ENCODE assay signal across 10 mouse cellular contexts in the genomic region with DNA sequence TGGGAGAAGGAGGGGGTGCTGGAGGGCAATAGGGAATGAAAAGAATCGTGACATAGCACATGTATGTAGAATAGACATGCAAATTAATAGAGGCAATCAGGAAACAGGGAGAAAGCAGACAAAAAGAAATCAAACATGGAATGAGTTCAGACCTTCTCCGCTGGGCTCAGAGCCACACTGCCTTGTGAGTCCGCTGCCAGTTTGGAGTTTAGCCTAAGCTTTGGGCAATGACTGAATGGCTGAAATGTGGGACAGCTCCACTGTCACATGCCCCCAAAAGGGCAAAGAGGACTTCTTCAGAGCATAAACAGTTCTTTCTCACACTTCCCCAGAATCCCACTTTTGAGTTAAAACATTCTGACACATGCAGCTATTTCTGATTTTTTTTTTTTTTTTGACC.
DNase-seq lines count a peak whose midpoint lies in the region; TF ChIP-seq lines count a peak whose summit lies in the region.
"Had no signal": no experiment of that assay in that cellular context is flagged by ENCODE, and none has a peak within 500 bp of the region (broad histone marks: within the 10 kb centered on the region; RNA-seq: fewer than 3 reads in every experiment).

No protein-coding gene starts in this region.

- H3K27me3 ChIP-seq in heart, embryonic 10.5 days (ENCODE audit: insufficient read depth, poor library complexity, severe bottlenecking): no peaks in the 10 kb centered on the region
- H3K27me3 ChIP-seq: CH12.LX; liver, embryonic 15.5 days had no signal

- intact Hi-C loops in gastrocnemius, postnatal 14 days (cut with DNase I; ENCODE audit: low total_unique reads): no loop called here
- intact Hi-C loops in left cerebral cortex, postnatal 25 days (cut with DNase I): no loop called here

- H3K36me3 ChIP-seq in heart, embryonic 10.5 days: no peaks in the 10 kb centered on the region
- H3K36me3 ChIP-seq: liver, embryonic 15.5 days had no signal

- DNase-seq in heart, adult 18-20 months: peak; percentile 54 to 60
- DNase-seq in heart, embryonic 10.5 days (ENCODE audit: low spot score): no peak
- DNase-seq in brain, embryonic 14.5 days (ENCODE audit: low read depth): peak; percentile 93
- DNase-seq in gastrocnemius, postnatal 14 days: peak; percentile 42
- peak; percentile 12 to 47 for DNase-seq in left cerebral cortex, postnatal 25 days (ENCODE audit: low spot score in 2 of 2)
- peak; percentile 9 for DNase-seq in right cerebral cortex, postnatal 14 days
- DNase-seq in testis, postnatal 10 days (ENCODE audit: low spot score): no peak
- DNase-seq in yolk sac, embryonic 10.5 days (ENCODE audit: low spot score): no peak

- peaks cover 15% of the 10 kb centered on the region; the same call in 1 of the 2 replicates for H3K4me1 ChIP-seq in heart, embryonic 10.5 days
- H3K4me1 ChIP-seq: liver, embryonic 15.5 days had no signal

- no peak overlapping the region for H3K27ac ChIP-seq in heart, embryonic 10.5 days
- H3K27ac ChIP-seq: liver, embryonic 15.5 days had no signal

- no peak for TF ChIP-seq CTCF in brain, embryonic 14.5 days (IDR thresholded peaks at IDR 0.05; ENCODE audit: borderline replicate concordance, extremely low read depth, insufficient read depth, insufficient read length)

- H3K9me3 ChIP-seq in heart, embryonic 10.5 days: no peaks in the 10 kb centered on the region
- H3K9me3 ChIP-seq: liver, embryonic 15.5 days had no signal

- TF ChIP-seq POLR2A in brain, embryonic 14.5 days (IDR thresholded peaks at IDR 0.05; ENCODE audit: borderline replicate concordance, extremely low read depth, insufficient read depth, insufficient read length, poor library complexity, severe bottlenecking): no peak

- no peak overlapping the region for H3K4me3 ChIP-seq in heart, embryonic 10.5 days
- H3K4me3 ChIP-seq: liver, embryonic 15.5 days had no signal

- 93% methylated on average over 3 of the region's 3 CpGs for WGBS in heart, embryonic 10.5 days

Comparison
In these comparisons a context has a peak if more than half of its experiments do, and no peak if none do; other contexts are left out.
1. DNase-seq: peak in heart, adult 18-20 months (2 of 2), brain, embryonic 14.5 days (single experiment), gastrocnemius, postnatal 14 days (single experiment), left cerebral cortex, postnatal 25 days (2 of 2) and right cerebral cortex, postnatal 14 days (single experiment); none in heart, embryonic 10.5 days (single experiment), testis, postnatal 10 days (single experiment) and yolk sac, embryonic 10.5 days (single experiment).